Mouse (Mus musculus) limb, embryonic 14.5 days (tissue): ENCODE measurements around the gene Mslnl. TPM values are rescaled to one million over a fixed set of nuclear protein-coding genes. Genes with fewer than 3 reads are reported as not detected.

Source experiments
- ATAC-seq: fragments of 200-750 bp; cut with Nextera tagmentation; 2 replicates; pipeline ENCODE4 v1.8.0; 2017; ENCODE audit warnings: low read depth, moderate number of reproducible peaks, moderate TSS enrichment; ENCODE audit not compliant: low FRiP score
- DNase-seq: peaks from one replicate; pipeline ENCODE4 v3.0.0-alpha.2; 2015; ENCODE audit warnings: low spot score
- H3K27ac ChIP-seq: fragments of 300-500 bp; sonication (generic); replicated peaks from 2 replicates; pipeline ENCODE4 v1.5.1; 2014; ENCODE audit warnings: low read depth, mild to moderate bottlenecking, low read length, moderate library complexity, mixed read lengths
- H3K27me3 ChIP-seq: fragments of 300-500 bp; sonication (generic); 2 replicates; pipeline ENCODE4 v1.6.1; 2014; ENCODE audit warnings: low read length, mixed read lengths; ENCODE audit not compliant: control insufficient read depth, insufficient read depth
- H3K36me3 ChIP-seq: fragments of 300-500 bp; sonication (generic); 2 replicates; pipeline ENCODE4 v1.6.1; 2014; ENCODE audit warnings: mild to moderate bottlenecking, low read length, moderate library complexity, mixed read lengths; ENCODE audit not compliant: control insufficient read depth, insufficient read depth
- H3K4me1 ChIP-seq: fragments of 300-500 bp; sonication (generic); 2 replicates; pipeline ENCODE4 v1.6.1; 2014; ENCODE audit warnings: antibody characterized with exemption, low read length, mixed read lengths; ENCODE audit not compliant: control insufficient read depth, insufficient read depth
- H3K4me2 ChIP-seq: fragments of 300-500 bp; sonication (generic); replicated peaks from 2 replicates; pipeline ENCODE4 v1.6.1; 2014; ENCODE audit warnings: low read depth, mild to moderate bottlenecking, low read length, moderate library complexity; ENCODE audit not compliant: severe bottlenecking
- H3K4me3 ChIP-seq: fragments of 300-500 bp; sonication (generic); replicated peaks from 2 replicates; pipeline ENCODE4 v1.5.1; 2014; ENCODE audit warnings: low read length
- H3K9ac ChIP-seq: fragments of 300-500 bp; sonication (generic); 2 replicates; pipeline ENCODE4 v1.6.1; 2014; ENCODE audit warnings: mild to moderate bottlenecking, low read depth, low read length, moderate library complexity; ENCODE audit not compliant: severe bottlenecking
- H3K9me3 ChIP-seq: fragments of 300-500 bp; sonication (generic); 2 replicates; pipeline ENCODE4 v1.6.1; 2016; ENCODE audit warnings: low read length; ENCODE audit not compliant: control insufficient read depth
- POLR2A ChIP-seq: fragments of 200-500 bp; IDR thresholded peaks from 2 replicates; pipeline ENCODE4 v1.8.0; 2012; ENCODE audit warnings: inconsistent platforms, mild to moderate bottlenecking, moderate library complexity, borderline replicate concordance; ENCODE audit not compliant: insufficient read depth, insufficient read length; ENCODE audit errors: extremely low read depth
- WGBS: fragments of 180-500 bp; shearing (Covaris S2); extraction: QIAGEN DNeasy Blood & Tissue Kit; methylation state at CpG from one replicate; pipeline ENCODE4 v1.1.7; 2014; 5-methylcytosine and 5-hydroxymethylcytosine counted together
- polyA plus RNA-seq, 2 experiments: library from polyadenylated mRNA; depleted of rRNA in 1 of 2; stranded (reverse) in 1 of 2; unstranded in 1 of 2; fragments of >200 nt; fragmentation: Nextera tagmentation in 1 of 2; extraction: Ambion mirVana in 1 of 2; gene quantifications; 2 replicates each; pipeline versions ENCODE4 v1.2.1 to v1.2.3; 2012 to 2014

The Mslnl gene
- polyA plus RNA-seq, 2 experiments = 0.10 TPM

GRCm38 (mm10) chr17:25725264-25725663 lies 10.6 kb upstream of the Mslnl start:
- ATAC-seq (no peak), DNase-seq (no peak)
- Histone ChIP-seq H3K4me3 (no peak overlapping the region), H3K4me2 (no peak overlapping the region), H3K9me3 (no peaks in the 10 kb centered on the region), H3K9ac (no peak overlapping the region), H3K27me3 (no peaks in the 10 kb centered on the region), H3K36me3 (peaks cover 18% of the 10 kb centered on the region), H3K4me1 (peaks cover 12% of the 10 kb centered on the region), H3K27ac (no peak overlapping the region)
- no peak for TF ChIP-seq POLR2A
- 85% methylated on average over 6 of the region's 6 CpGs for WGBS

- WGBS = under 1% methylated on average over 37 of the region's 37 CpGs
- peak; percentile 65; the same call in 1 of the 2 replicates for TF ChIP-seq POLR2A
Measured at GRCm38 (mm10) chr17:25727265-25728008, 8.4 kb upstream of the Mslnl start, which contains the start of the genes Chtf18 and Rpusd1. Gene Chtf18, minus strand, starts transcription at chr17:25727419. Gene Rpusd1, plus strand, starts transcription at chr17:25727670.

DNA sequence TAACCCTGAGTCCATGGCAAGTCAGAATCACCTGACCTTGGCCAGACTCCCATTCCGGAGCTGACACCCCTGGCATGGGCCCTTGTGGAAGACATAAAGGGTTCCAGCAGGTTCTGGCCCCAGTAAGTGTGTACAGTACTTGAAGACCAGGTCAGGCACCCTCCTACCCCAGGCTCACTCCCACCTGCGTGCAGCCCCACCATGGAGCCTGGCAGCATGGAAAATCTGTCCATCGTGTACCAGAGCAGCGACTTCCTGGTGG lies 7.9 kb upstream of the Mslnl start:
- no peak for TF ChIP-seq POLR2A
- H3K27me3 ChIP-seq = no peaks in the 10 kb centered on the region
- no peak for DNase-seq
- H3K27ac ChIP-seq = 0 out of 2 replicates have a peak overlapping the region, but pooled peaks have one; percentile 9
- H3K36me3 ChIP-seq = peaks cover 18% of the 10 kb centered on the region
- peak overlapping the region; percentile 84 for H3K9ac ChIP-seq
- no peaks in the 10 kb centered on the region for H3K9me3 ChIP-seq
- no peak for ATAC-seq
- peak overlapping the region; percentile 96 for H3K4me2 ChIP-seq
- peak overlapping the region; percentile 57 for H3K4me3 ChIP-seq
- 30% methylated on average over 4 of the region's 4 CpGs for WGBS
- H3K4me1 ChIP-seq = peaks cover 12% of the 10 kb centered on the region

More at GRCm38 (mm10) chr17:25727265-25728008, 8.4 kb upstream of the Mslnl start, which contains the start of the genes Chtf18 and Rpusd1:
- H3K4me3 ChIP-seq = peak within 1 kb of the TSS; percentile 57
- peak within 1 kb of the TSS; percentile 84 for H3K9ac ChIP-seq
- no peaks in the 10 kb centered on the region for H3K27me3 ChIP-seq
- peaks cover 18% of the 10 kb centered on the region for H3K36me3 ChIP-seq
- peak within 1 kb of the TSS; percentile 96 for H3K4me2 ChIP-seq
- no peaks in the 10 kb centered on the region for H3K9me3 ChIP-seq
- ATAC-seq (peak; percentile 99), DNase-seq (peak; percentile 100)
- H3K27ac ChIP-seq = peak within 1 kb of the TSS; percentile 9; the same call in 1 of the 2 replicates
- peaks cover 12% of the 10 kb centered on the region for H3K4me1 ChIP-seq

- WGBS = 18% methylated on average over 2 of the region's 2 CpGs
- TF ChIP-seq POLR2A = no peak
- Histone ChIP-seq H3K4me1 (peaks cover 6% of the 10 kb centered on the region), H3K4me2 (no peak overlapping the region), H3K27ac (no peak overlapping the region), H3K9me3 (no peaks in the 10 kb centered on the region), H3K4me3 (no peak overlapping the region), H3K36me3 (peaks cover 18% of the 10 kb centered on the region), H3K27me3 (no peaks in the 10 kb centered on the region), H3K9ac (no peak overlapping the region)
- DNase-seq (peak; percentile 63), ATAC-seq (no peak)
Measured at GRCm38 (mm10) chr17:25732082-25732481, 3.8 kb upstream of the Mslnl start.

DNA sequence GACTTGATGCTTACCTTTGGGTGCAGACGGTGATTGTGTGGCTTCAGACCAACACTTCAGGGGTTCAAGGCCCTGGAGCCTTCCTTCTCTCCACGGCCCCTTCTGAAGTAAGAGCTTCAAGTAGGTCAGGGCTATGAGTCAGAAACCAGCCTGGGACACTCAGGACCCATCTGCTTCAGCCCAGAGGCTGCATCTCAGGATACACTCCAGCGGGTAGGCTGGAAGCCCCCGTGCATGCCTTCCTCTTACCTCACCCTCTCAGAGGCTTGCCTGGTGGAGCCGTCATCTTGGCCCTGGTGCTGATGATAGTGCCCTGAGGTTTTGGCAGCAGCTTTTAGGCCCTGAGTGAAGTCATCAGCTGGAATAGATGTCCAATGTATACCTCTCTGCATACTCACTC lies 596 bp upstream of the Mslnl start:
- ATAC-seq (no peak), DNase-seq (no peak)
- H3K4me1 ChIP-seq = no peaks in the 10 kb centered on the region
- H3K9me3 ChIP-seq = no peaks in the 10 kb centered on the region
- H3K9ac ChIP-seq = no peak overlapping the region
- no peak overlapping the region for H3K4me3 ChIP-seq
- H3K27me3 ChIP-seq = no peaks in the 10 kb centered on the region
- H3K27ac ChIP-seq = no peak overlapping the region
- no peak overlapping the region for H3K4me2 ChIP-seq
- WGBS = 91% methylated on average over 5 of the region's 5 CpGs
- peaks cover 10% of the 10 kb centered on the region for H3K36me3 ChIP-seq
- TF ChIP-seq POLR2A = no peak
